Mouse (Mus musculus) c-Kit-positive CD71-negative TER-119-negative erythroid progenitor cells, embryonic 14.5 days (primary cell): ENCODE measurements around the gene Gm973.
A peak's percentile ranks its signal among the peaks of the same experiment; 100 is the strongest.

Source experiments
- DNase-seq: peaks from one replicate; pipeline ENCODE4 v3.0.0-alpha.2; 2013; ENCODE audit warnings: low read depth

Gene Gm973

GRCm38 (mm10) chr1:59516026-59516917, at the start of gene Gm973:
Gm973 (plus strand) TSS chr1:59516264.
- DNase-seq: no peak

- DNase-seq: no peak
Measured at GRCm38 (mm10) chr1:59469170-59469569, 46.9 kb upstream of the Gm973 start.

- DNase-seq: no peak
Measured at GRCm38 (mm10) chr1:59470766-59471165, 45.3 kb upstream of the Gm973 start.

DNA sequence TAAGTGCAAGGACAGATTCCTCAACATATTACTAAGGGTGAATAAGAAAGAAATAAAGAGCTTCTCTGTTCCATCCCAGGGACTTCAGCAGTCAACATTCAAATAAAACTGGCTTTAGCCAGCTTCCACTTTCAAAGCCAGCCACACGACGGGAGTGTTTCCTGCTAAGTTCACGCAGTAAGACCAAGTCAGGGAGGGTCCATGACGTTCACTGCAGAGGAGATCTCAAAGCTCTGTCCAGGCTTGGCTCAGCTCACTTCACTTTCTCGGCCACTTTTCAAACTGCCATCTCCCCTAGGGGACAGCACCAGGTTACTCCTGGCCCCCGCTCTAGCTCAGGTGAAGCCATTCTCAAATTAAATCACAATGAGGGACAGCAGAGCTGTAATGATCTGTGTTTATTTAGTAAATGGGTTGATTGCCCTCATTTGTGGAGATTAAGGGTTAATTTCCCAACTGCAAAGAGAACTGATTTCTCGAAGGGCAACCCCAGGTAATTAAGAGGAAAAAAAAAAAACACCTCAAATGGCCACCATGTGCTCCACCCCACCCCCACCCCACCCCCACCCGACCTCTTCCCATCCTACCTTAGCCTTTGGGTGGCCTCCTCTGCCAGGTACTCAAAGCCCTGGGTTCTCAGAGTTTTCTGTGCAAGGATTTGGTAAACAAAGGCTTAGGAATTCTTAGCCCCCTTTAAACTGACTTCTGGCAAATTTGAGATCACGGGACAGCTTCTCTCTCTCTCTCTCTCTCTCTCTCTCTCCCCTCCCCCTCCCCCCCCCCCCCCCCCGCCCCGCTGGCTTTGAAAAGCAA, 43.5 kb upstream of the Gm973 start:
- DNase-seq: no peak

- no peak for DNase-seq
Measured at GRCm38 (mm10) chr1:59473181-59473555, 42.9 kb upstream of the Gm973 start.

DNA sequence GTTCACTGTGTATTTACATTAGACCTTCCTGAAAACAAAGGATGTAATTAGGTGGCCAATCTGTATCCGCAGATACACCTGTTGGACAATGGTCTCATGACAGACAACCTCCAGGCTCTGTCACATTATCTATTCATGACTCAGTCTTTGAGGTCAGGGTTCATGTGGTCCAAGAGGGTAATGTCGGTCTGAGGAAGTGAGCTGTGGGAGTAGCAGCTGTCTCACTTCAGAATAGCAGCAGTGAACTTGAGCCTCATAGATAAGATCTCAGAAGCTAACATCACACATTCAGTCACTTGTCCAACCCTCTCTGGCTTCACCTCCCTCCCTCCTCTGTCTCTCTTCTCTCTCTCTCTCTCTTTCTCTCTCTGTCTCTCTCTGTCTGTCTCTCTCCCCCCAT, 40.4 kb upstream of the Gm973 start:
- no peak for DNase-seq

GRCm38 (mm10) chr1:59478911-59479310, 37.2 kb upstream of the Gm973 start:
- no peak for DNase-seq

- no peak for DNase-seq
Measured at GRCm38 (mm10) chr1:59480821-59481455, 35.1 kb upstream of the Gm973 start.

DNA sequence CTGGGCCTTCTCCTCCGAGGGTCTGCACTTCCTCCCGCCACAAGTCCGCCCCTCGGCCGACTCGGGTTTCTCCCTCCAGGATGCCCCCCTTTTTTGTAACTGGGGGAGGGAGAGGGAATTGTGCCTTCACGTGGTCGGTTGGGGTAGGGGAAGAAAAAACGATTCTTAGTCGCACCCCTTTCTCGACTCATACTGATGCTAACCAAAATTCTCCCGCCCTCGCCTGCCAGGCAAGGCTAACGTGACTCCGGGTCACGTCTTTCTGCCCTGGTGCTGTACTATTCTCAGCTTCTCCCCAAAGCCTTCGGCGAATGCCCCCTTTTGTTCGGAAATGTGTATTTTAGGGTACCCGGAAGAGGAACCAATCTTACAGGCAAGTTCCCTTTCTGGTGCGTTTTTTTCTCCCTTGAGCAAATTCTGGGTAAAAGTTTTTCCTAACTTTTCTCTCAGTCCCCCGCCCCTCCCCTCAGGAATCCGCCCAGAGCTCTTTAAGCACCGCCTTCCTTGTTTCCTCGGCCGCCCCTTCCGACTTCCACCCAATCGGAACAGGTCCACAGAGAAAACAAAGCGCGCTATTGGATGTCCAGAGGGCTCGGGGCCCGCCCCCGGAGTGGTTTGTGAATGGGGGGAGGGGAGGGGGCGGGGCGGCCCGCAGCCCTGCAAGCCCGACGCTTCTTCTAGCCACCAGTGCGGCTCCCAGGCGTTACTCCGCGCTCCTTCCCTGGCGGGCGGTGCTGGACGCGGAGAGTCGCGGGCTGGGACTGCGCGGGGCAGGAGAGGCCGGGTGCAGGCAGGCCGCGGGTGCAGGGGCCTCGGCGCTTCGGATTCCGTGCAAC, 34.4 kb upstream of the Gm973 start:
- peak; percentile 92 for DNase-seq

- no peak for DNase-seq
Measured at GRCm38 (mm10) chr1:59482331-59482695, 33.8 kb upstream of the Gm973 start, which contains the start of gene Fzd7. Fzd7 (plus strand) TSS chr1:59482424.

DNA sequence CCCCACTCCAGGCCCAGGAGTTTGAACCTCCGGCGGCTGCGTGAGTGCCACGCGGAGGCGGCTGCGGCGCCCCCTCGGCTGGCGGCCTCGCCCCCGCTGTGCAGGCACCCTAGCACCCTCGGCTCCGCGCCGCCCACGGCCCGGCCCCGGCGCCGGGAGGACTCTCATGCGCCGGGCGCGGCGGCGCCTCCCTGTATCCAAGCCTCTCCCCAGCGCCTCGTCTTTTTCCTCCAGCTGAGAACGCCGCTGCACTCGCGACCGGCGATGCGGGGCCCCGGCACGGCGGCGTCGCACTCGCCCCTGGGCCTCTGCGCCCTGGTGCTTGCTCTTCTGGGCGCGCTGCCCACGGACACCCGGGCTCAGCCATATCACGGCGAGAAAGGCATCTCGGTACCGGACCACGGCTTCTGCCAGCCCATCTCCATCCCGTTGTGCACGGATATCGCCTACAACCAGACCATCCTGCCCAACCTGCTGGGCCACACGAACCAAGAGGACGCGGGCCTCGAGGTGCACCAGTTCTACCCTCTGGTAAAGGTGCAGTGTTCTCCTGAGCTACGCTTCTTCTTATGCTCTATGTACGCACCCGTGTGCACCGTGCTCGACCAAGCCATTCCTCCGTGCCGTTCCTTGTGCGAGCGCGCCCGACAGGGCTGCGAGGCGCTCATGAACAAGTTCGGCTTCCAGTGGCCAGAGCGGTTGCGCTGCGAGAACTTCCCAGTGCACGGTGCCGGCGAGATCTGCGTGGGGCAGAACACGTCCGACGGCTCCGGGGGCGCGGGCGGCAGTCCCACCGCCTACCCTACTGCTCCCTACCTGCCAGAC, 33.2 kb upstream of the Gm973 start:
- DNase-seq: no peak

GRCm38 (mm10) chr1:59483521-59484245, 32.4 kb upstream of the Gm973 start:
- DNase-seq: no peak

DNA sequence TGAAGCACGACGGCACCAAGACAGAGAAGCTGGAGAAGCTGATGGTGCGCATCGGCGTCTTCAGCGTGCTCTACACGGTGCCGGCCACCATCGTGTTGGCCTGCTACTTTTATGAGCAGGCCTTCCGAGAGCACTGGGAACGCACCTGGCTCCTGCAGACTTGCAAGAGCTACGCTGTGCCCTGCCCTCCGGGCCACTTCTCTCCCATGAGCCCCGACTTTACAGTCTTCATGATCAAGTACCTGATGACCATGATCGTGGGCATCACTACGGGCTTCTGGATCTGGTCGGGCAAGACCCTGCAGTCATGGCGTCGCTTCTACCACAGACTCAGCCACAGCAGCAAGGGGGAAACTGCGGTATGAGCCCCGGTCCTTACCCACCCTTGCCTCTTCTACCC, 31.8 kb upstream of the Gm973 start:
- DNase-seq: no peak

DNA sequence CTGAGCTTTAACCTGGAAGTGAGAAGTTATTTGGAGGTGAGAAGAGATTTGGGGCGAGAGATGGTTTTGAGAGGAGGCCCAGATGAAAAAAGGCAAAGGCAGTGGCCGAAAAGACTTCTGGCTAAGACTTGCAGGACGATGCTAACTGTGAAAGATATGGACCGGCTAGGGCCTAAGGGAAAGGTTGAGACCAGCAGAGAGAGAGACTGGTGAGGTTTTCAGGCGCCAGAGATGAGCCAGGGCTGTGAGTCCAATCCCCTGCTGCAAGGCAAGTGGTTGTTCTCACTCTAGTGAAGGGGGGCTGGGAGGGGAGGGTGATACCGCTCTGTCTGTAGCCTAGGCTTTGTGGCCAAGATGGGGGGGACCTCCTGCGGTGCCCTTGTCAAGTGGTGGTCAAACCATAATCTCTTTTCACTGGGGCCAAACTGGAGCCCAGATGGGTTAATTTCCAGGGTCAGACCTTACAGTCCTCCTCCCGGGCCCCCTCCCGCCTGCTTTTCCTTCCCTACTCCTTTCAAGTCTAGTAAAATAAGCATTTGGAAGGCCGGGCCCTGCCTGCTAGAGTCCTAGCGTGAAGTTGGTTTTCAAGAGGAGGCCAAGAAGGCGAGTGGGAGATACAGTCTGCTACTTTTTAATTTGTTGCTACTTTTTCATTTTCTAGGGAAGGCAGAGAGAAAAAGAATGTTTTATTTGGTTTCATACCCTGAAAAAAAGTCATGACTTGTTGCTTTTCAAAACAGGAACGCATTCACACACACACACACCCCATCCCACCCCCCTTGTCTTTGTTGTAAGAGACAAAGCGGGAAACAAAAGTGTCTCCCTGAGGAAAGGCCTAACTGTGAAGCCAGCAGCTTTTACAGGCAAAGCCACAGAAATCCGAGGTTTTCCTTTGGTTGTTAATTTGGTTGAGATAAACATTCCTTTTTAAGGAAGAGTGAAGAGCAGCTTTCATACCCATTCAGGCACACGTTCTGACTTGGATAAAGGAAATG, 31.0 kb upstream of the Gm973 start:
- no peak for DNase-seq

DNA sequence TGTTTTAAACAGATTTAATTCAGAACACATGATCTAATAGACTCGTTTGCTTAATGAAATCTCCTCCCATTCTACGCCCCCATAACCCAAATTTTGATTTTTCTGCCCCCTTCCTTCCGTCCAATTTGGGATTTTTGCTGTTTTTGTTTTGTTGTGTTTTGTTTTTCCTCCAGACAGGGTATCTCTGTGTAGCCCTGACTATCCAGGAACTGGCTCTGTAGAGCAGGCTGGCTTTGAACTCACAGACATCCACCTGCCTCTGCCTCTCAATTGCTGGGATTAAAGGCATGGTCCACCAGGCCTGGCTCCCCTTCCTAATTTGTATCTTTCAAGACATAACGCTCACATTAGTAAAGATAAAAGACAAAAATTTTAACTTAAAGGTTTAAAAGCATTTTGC, 30.3 kb upstream of the Gm973 start:
- no peak for DNase-seq

- DNase-seq: no peak
Measured at GRCm38 (mm10) chr1:59487651-59488051, 28.4 kb upstream of the Gm973 start.

- no peak for DNase-seq
Measured at GRCm38 (mm10) chr1:59488481-59488880, 27.6 kb upstream of the Gm973 start.

- no peak for DNase-seq
Measured at GRCm38 (mm10) chr1:59488991-59489390, 27.1 kb upstream of the Gm973 start.

DNA sequence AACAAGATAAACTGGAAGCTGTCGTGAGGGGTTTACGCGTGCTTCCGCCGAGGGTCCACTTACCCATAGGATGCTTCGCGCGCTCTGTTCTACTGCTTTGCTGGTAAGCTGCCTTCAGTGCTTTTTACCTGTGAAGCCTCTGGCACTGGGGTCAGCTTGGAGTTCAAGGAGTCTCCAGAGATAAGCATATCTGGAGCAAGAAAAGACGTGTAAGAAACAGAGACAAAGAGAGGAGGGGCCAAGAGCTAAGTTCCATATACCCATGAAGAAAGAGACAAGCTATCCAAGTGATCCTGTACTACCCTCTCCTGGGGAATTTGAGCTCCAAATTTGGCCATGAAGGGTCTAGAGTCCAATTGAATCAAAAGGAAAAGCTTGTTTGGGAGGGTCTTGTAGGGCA, 24.5 kb upstream of the Gm973 start:
- DNase-seq: no peak
